Mouse (Mus musculus) 3134 (cell line): ENCODE measurements around the gene Sema3f.

Experiments used
- DNase-seq: peaks from one replicate; pipeline ENCODE4 v3.0.0-alpha.2; 2011; ENCODE audit warnings: low spot score; ENCODE audit not compliant: insufficient read length; ENCODE audit errors: extremely low read depth

Sema3f gene

GRCm38 (mm10) chr9:107716951-107717350 is 6.7 kb upstream of the Sema3f start:
- DNase-seq, result no peak

DNA sequence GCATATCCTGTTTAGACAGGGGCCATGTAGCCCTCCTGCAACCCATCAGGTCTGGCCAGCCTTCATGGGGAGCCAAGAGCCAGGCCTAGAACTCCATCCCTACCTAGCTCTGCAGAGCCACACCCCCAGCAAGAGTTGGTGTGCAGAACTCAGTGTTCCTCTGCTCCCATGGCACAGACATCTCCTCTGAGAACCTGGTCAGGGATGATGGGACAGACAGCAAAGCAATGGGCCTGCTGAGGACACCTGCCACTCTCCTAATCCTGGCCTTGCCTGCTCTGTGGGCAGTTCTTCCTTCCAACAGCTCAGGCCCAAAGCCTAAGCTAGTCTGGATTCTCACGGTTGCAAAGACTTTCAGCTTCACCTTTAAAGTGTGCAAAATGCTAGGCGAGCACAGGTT is 5.4 kb upstream of the Sema3f start:
- DNase-seq, result no peak

GRCm38 (mm10) chr9:107714221-107714952 is 4.1 kb upstream of the Sema3f start:
- peak; percentile 84 for DNase-seq

GRCm38 (mm10) chr9:107709096-107709696 is 1.1 kb downstream of the Sema3f start:
- peak; percentile 62 for DNase-seq

DNA sequence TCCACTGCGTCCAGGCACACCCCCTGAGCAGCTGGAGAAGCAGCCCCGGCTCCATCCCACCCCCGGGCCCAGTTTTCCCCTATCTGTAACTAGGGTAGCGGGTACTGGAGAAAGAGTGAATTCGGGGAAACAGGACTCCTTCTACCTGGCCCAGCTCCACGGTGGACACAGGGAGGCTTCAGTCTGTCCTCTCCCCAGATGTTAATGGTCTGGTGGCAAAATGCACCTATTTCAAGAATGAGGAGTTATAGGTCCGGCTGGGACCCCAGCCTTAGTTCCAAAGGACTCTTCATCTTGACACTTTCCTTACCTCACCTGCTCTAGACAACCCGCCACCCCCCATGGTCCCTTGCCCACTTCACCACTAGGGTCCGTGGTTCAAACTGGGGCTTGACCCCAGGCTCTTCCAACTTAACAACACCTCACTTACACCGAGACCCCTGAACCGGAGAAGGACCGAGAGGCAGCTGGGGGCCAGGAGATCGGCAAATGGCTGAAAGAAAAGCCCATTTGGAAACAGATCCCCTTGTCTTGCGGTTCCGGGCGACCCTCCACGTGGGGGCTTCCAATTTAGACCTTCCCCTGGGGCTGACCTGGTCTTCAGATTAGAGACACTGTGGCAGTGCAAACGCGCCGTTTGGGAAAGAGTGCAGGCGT is 1.7 kb downstream of the Sema3f start:
- DNase-seq, result no peak

GRCm38 (mm10) chr9:107707701-107708438 is 2.4 kb downstream of the Sema3f start:
- DNase-seq, result peak; percentile 52

- DNase-seq, result no peak
These were observed 3.5 kb downstream of the Sema3f start for GRCm38 (mm10) chr9:107706781-107707211.

- peak; percentile 62 for DNase-seq
These were observed 6.7 kb downstream of the Sema3f start for GRCm38 (mm10) chr9:107703337-107704122.

DNA sequence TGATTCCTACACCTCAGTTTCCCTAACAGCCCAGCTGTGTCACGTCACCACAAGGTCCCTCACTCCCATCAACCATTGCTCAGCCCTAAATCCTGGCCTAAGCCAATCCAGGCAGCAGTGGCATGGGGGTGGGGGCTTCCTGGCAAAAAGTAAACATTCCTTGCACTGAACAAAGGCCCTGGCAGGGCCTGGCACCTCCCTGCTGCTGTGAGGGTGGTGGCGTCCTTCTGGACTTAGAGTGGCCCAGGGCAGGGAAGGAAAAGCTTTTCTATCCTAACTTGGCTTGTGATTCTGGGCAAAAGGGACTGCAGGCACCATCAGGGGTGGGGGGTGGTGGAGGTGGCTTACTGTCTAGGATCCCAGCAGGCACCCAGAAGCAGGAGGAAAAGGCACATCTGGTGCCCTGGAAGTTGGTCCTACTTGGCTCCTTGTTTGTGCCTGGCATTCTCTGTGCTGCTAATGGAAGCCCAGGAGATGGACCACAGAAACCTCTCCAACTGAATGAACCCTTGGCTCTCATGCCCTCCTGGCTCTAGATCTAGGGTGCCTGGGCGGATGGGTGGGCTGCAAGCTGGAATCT is 7.6 kb downstream of the Sema3f start:
- DNase-seq, result peak; percentile 52

GRCm38 (mm10) chr9:107701594-107701993 is 8.7 kb downstream of the Sema3f start:
- DNase-seq, result peak; percentile 96

- peak; percentile 71 for DNase-seq
These were observed 10.1 kb downstream of the Sema3f start for GRCm38 (mm10) chr9:107700114-107700571.

GRCm38 (mm10) chr9:107699376-107699980 is 10.8 kb downstream of the Sema3f start:
- no peak for DNase-seq

DNA sequence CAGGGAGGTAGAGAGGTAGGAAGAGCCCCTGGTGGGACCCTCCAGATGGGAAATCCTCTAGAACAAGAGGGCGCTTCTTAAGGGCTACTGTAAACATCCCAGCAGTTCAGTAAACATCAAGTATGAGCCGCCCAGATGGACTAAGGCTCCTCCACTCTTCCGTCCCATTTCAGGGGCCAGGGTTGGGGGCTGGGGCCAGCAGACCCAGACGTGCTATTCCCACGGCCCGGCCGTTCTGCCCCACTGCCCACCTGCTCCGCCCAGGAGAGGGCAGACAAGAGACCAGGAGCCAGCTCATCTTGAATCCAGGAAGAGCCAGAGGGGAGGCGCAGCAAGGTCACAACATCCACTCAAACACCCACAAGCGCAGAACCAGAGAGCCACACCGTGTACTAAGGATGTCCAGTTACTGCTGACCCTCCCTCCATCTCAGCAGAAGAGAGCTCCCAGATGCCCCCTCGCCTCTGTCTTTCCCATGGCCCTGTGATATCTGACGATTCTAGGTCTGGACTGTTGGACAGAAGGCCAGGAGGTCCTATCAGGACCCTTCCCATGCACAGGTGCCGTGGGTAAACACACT is 11.6 kb downstream of the Sema3f start:
- no peak for DNase-seq

DNA sequence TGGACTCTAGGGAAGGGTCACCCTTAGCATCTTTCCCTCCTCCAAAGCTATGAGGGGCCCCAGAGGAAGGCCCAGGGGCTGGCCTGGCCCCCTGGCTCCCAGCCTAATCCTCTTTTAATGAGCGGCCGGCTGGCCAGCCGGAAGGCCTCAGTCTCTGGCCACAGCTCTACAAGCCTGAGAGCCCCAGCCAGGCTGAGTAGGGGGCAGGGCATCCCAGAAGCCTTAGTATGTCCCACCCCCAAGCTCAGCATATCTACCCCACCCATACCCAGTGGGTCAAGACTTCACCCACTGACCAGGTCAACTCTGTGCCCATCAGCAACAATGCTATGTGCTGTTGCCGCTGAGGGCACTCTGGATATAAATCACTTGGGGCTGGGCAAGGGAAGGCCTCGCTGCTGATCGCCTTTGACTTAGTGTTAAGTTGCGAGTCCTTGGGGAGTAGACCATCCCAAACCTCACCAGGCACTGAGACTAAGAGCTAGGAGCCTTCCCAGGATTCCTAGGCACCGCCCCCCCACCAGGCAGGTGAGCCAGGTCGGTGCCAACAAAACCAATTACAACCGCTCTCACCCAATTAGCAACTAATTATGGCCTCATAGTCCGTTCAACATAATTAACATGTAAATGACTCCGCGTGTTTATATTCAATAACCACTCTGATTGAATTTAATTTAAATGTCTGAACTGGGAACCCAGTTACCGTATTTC is 12.3 kb downstream of the Sema3f start:
- DNase-seq, result no peak

- DNase-seq, result no peak
These were observed 13.2 kb downstream of the Sema3f start for GRCm38 (mm10) chr9:107696845-107697610.

GRCm38 (mm10) chr9:107696106-107696479 is 14.2 kb downstream of the Sema3f start:
- no peak for DNase-seq

- DNase-seq, result no peak
These were observed 14.7 kb downstream of the Sema3f start for GRCm38 (mm10) chr9:107695441-107696105.
